In genomic region chr14:118774507-118775428, GRCm38 (mm10) we compare ENCODE assay signal across 8 mouse cellular contexts. TPM values are rescaled to one million over a fixed set of nuclear protein-coding genes. Genes with fewer than 3 reads are reported as not detected.
A peak's percentile ranks its signal among the peaks of the same experiment; 100 is the strongest.
DNase-seq lines count a peak whose midpoint lies in the region; ATAC-seq and TF ChIP-seq lines count a peak whose summit lies in the region.
"Had no signal": no experiment of that assay in that cellular context is flagged by ENCODE, and none has a peak within 500 bp of the region (broad histone marks: within the 10 kb centered on the region; RNA-seq: fewer than 3 reads in every experiment).

No protein-coding gene starts in this region.

- H3K9me3 ChIP-seq in kidney, embryonic 15.5 days (replicated peaks) = no peaks in the 10 kb centered on the region
- no peaks in the 10 kb centered on the region for H3K9me3 ChIP-seq in liver, embryonic 15.5 days (replicated peaks)
- H3K9me3 ChIP-seq: embryonic facial prominence, embryonic 15.5 days had no signal

- peak; percentile 51 for DNase-seq in kidney, adult 18-20 months
- peak; percentile 60 for DNase-seq in Muller cell, postnatal 12 days (ENCODE audit: inconsistent ontology term)
- DNase-seq in brain, embryonic 14.5 days (ENCODE audit: low read depth) = peak; percentile 44
- DNase-seq in layer of hippocampus, postnatal 14 days (ENCODE audit: low spot score in 2 of 2) = no peak
- no peak for DNase-seq in gastrocnemius, postnatal 4 days (ENCODE audit: low spot score in 2 of 2)

- no peak; the same call in 1 of the 2 replicates for ATAC-seq in kidney, embryonic 15.5 days (replicated peaks; ENCODE audit: low FRiP score)
- 0 out of 2 replicates have a peak, but pooled peaks have one; percentile 11 for ATAC-seq in liver, embryonic 15.5 days (ENCODE audit: insufficient read depth)

- no peaks in the 10 kb centered on the region for H3K27me3 ChIP-seq in kidney, embryonic 15.5 days
- H3K27me3 ChIP-seq in liver, embryonic 15.5 days = no peaks in the 10 kb centered on the region
- H3K27me3 ChIP-seq: embryonic facial prominence, embryonic 15.5 days had no signal

- no peak overlapping the region for H3K27ac ChIP-seq in kidney, embryonic 15.5 days
- H3K27ac ChIP-seq in liver, embryonic 15.5 days (replicated peaks) = no peak overlapping the region
- H3K27ac ChIP-seq: embryonic facial prominence, embryonic 15.5 days had no signal

- H3K4me2 ChIP-seq in kidney, embryonic 15.5 days = no peak overlapping the region
- no peak overlapping the region for H3K4me2 ChIP-seq in liver, embryonic 15.5 days
- H3K4me2 ChIP-seq: embryonic facial prominence, embryonic 15.5 days had no signal

- no peak overlapping the region for H3K4me3 ChIP-seq in kidney, embryonic 15.5 days (replicated peaks)
- no peak overlapping the region for H3K4me3 ChIP-seq in liver, embryonic 15.5 days (replicated peaks)
- H3K4me3 ChIP-seq: embryonic facial prominence, embryonic 15.5 days had no signal

- no peak overlapping the region for H3K9ac ChIP-seq in kidney, embryonic 15.5 days
- H3K9ac ChIP-seq in liver, embryonic 15.5 days = no peak overlapping the region
- H3K9ac ChIP-seq: embryonic facial prominence, embryonic 15.5 days had no signal

- no peaks in the 10 kb centered on the region for H3K36me3 ChIP-seq in kidney, embryonic 15.5 days
- H3K36me3 ChIP-seq in liver, embryonic 15.5 days (replicated peaks) = no peaks in the 10 kb centered on the region
- H3K36me3 ChIP-seq: embryonic facial prominence, embryonic 15.5 days had no signal

- TF ChIP-seq POLR2A in brain, embryonic 14.5 days (IDR thresholded peaks at IDR 0.05; ENCODE audit: borderline replicate concordance, extremely low read depth, insufficient read depth, insufficient read length, poor library complexity, severe bottlenecking) = no peak

- H3K4me1 ChIP-seq in kidney, embryonic 15.5 days = no peaks in the 10 kb centered on the region
- H3K4me1 ChIP-seq in liver, embryonic 15.5 days (replicated peaks) = 0 out of 2 replicates have a peak, but pooled peaks cover 3% of the 10 kb centered on the region
- H3K4me1 ChIP-seq: embryonic facial prominence, embryonic 15.5 days had no signal

- peak; percentile 27; the same call in 1 of the 2 replicates for TF ChIP-seq CTCF in brain, embryonic 14.5 days (IDR thresholded peaks at IDR 0.05; ENCODE audit: borderline replicate concordance, extremely low read depth, insufficient read depth, insufficient read length)

- 84% methylated on average over 12 of the region's 12 CpGs for WGBS in kidney, embryonic 15.5 days
- WGBS in liver, embryonic 15.5 days (ENCODE audit: insufficient replicate concordance) = 56% methylated on average over 12 of the region's 12 CpGs

RNA-seq across cellular contexts. Expression of gene Cldn10, which starts 12.9 kb away (rescaled TPM):
- 22.8 and 25.3 TPM in 2 replicates for polyA plus RNA-seq in kidney, embryonic 15.5 days (2015; fragmentation: Nextera tagmentation; extraction: Ambion mirVana)
- 0.31 and 0.33 TPM in 2 replicates for polyA plus RNA-seq in brain, embryonic 14.5 days (2012; rRNA removed)
- polyA plus RNA-seq in liver, embryonic 15.5 days (2015; fragmentation: Nextera tagmentation; extraction: Ambion mirVana) = 0.30 and 0.99 TPM in 2 replicates
- 10 to 100 TPM; 26.4 to 26.6 TPM for total RNA-seq in layer of hippocampus, postnatal 14 days (2021)
- total RNA-seq in gastrocnemius, postnatal 4 days (2021) = under 1 TPM in 1 of 2 experiments, not detected in 1; 0.25 TPM

Comparison
In these comparisons a context has a peak if more than half of its experiments do, and no peak if none do; other contexts are left out.
1. DNase-seq: peak in kidney, adult 18-20 months (single experiment), Muller cell, postnatal 12 days (single experiment) and brain, embryonic 14.5 days (single experiment); none in layer of hippocampus, postnatal 14 days (0 of 2) and gastrocnemius, postnatal 4 days (0 of 2).
2. RNA of gene Cldn10, which starts 12.9 kb away (polyA plus RNA-seq): 22.8 to 25.3 TPM in kidney, embryonic 15.5 days; 0.31 to 0.33 TPM in brain, embryonic 14.5 days and 0.30 to 0.99 TPM in liver, embryonic 15.5 days; every median in the first group is over 10 times any median in the second.